Mouse (Mus musculus): ENCODE data around the gene Ccna1. TPM values are rescaled to one million over a fixed set of nuclear protein-coding genes. Genes with fewer than 3 reads are reported as not detected.

Gene Ccna1
- total RNA-seq (2021): 1 to 10 TPM; 2.2 to 3.7 TPM
- long read RNA-seq, experiment 1, partial matches to known transcripts: 0 of 3 reads
- long read RNA-seq, experiment 1, other reads (novel, unspliced or antisense): 3 of 3 reads
- long read RNA-seq, experiment 2, partial matches to known transcripts: 1 of 4 reads
- long read RNA-seq, experiment 2, other reads (novel, unspliced or antisense): 3 of 4 reads

GRCm38 (mm10) chr3:55055038-55055746 lies at the start of gene Ccna1:
Gene Ccna1, minus strand, starts transcription at chr3:55055501.
- peak; percentile 67 to 75 for DNase-seq (ENCODE audit: low spot score in 2 of 2)

GRCm38 (mm10) chr3:55101092-55101491 lies 45.8 kb upstream of the Ccna1 start:
- no peak for DNase-seq (ENCODE audit: low spot score in 2 of 2)

GRCm38 (mm10) chr3:55098990-55099389 lies 43.7 kb upstream of the Ccna1 start:
- no peak for DNase-seq (ENCODE audit: low spot score in 2 of 2)

GRCm38 (mm10) chr3:55098014-55098413 lies 42.7 kb upstream of the Ccna1 start:
- DNase-seq (ENCODE audit: low spot score in 2 of 2): no peak

GRCm38 (mm10) chr3:55097186-55097585 lies 41.9 kb upstream of the Ccna1 start:
- no peak for DNase-seq (ENCODE audit: low spot score in 2 of 2)

DNA sequence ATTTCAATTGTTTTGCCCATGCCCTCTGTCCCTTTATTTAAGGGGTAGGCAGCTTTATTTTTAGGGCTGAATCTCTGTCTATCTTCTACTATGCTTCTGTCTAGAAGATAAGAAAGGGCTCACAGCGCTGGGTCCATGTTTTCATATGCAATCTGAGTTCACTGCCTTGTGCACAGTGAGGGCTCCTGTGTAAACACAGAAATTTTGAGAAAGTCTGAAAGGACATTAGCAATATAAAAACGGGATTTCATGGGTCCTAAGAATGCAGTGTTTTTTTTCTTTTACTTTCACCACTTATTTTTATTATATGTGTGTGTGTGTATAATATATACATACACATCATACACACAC lies 41.3 kb upstream of the Ccna1 start:
- DNase-seq (ENCODE audit: low spot score in 2 of 2): no peak

DNA sequence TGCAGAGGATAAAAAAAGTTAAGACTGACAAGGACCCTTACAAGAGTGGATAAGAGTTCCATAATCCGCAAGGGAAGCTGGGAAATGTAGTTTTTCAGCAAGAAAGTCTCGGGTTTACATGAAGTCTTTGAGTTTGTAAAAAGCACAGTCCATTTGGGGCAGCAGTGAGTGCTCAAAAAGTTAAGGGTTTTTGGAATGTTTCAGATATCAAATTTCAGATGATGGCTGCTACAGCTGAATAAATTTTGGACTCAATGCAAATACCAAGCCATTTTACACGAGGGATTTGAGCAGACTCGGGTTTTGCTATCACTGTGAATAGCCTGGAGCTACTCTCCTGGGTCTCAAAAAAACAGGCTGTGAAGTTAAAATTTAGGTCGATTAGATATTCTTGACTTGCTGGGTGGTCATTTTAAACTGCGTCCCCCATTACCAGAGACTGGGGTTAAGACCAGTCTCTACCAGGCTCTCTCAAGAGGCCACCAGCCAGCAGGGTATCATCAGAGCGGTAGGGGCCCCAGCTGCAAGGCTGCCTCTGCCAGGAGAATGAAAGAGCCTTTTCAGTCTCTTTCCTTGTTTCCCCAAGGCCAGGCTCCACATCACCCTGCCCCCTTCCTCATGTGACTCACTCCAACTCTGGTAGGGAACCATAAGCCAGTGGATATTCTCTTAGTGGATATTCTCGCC lies 40.8 kb upstream of the Ccna1 start:
- DNase-seq (ENCODE audit: low spot score in 2 of 2): peak in 1 of 2 experiments; percentile 69

GRCm38 (mm10) chr3:55093161-55093560 lies 37.9 kb upstream of the Ccna1 start:
- no peak for DNase-seq (ENCODE audit: low spot score in 2 of 2)

GRCm38 (mm10) chr3:55089291-55089690 lies 34.0 kb upstream of the Ccna1 start:
- no peak for DNase-seq (ENCODE audit: low spot score in 2 of 2)

DNA sequence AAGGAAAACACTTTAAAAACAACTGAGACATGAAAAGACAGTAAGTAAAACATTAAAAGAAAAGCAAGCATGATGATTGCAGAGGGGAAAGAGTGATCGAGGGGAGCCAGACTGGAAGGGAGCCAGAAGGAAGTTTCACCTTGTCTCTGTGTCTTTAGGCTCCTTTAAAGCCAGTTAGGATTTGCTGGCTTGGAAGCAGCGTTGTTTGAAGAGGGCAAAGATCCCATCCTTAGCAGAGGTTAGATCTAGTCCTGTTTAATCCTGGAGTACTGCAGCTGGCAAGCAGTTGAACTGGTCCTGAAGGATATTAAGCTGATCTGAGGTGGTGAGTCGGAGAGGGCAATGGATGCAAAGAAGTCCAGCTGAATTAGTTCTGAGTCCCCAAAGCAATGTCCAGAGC lies 33.5 kb upstream of the Ccna1 start:
- no peak for DNase-seq (ENCODE audit: low spot score in 2 of 2)

DNA sequence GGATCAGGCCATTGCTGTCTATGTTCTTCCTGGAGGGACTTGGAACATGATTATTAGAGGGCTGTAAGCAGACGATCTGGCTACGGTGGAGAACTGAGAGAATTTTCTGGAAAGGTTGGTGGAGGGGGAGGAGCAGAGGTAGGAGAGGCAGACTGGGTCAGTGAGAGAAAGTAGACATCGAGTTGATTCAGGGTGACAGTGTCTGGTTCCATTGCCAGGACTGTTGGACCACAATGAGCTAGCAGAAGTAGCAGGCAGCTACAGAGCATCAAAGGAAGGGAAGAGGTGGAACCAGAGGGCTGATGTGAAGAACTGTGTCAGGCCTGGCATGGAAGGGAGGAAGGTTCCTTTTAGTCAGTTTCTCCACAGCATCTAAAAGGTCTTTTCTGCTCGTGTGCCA lies 33.1 kb upstream of the Ccna1 start:
- no peak for DNase-seq (ENCODE audit: low spot score in 2 of 2)

DNA sequence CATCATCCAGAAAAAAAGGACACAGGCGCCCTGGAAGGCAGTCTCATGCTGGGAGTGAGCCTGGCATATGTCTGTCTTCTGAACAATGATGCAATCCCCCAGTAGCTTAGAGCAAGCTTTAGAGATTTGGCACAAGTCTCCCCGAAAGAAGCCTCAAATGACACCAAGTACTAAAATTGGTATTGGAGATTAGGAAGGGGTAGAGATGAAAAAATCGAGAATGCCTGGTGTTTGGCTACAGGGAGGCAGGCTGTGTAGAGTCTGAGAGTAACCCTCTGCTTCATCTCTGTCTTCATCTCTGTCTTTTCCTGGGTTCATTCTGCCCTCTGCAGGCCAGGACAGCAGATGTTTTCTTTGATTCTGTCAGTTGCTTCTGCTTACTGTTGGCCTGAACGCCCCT lies 32.1 kb upstream of the Ccna1 start:
- DNase-seq (ENCODE audit: low spot score in 2 of 2): no peak

GRCm38 (mm10) chr3:55086948-55087347 lies 31.6 kb upstream of the Ccna1 start:
- DNase-seq (ENCODE audit: low spot score in 2 of 2): no peak

- DNase-seq (ENCODE audit: low spot score in 2 of 2): no peak
These were observed 30.4 kb upstream of the Ccna1 start for GRCm38 (mm10) chr3:55085716-55086115.

- DNase-seq (ENCODE audit: low spot score in 2 of 2): no peak
These were observed 29.5 kb upstream of the Ccna1 start for GRCm38 (mm10) chr3:55084781-55085180.

GRCm38 (mm10) chr3:55080055-55080454 lies 24.8 kb upstream of the Ccna1 start:
- DNase-seq (ENCODE audit: low spot score in 2 of 2): peak; percentile 72 to 87

GRCm38 (mm10) chr3:55079619-55080018 lies 24.3 kb upstream of the Ccna1 start:
- DNase-seq (ENCODE audit: low spot score in 2 of 2): no peak

- no peak for DNase-seq (ENCODE audit: low spot score in 2 of 2)
These were observed 22.9 kb upstream of the Ccna1 start for GRCm38 (mm10) chr3:55078233-55078632.

DNA sequence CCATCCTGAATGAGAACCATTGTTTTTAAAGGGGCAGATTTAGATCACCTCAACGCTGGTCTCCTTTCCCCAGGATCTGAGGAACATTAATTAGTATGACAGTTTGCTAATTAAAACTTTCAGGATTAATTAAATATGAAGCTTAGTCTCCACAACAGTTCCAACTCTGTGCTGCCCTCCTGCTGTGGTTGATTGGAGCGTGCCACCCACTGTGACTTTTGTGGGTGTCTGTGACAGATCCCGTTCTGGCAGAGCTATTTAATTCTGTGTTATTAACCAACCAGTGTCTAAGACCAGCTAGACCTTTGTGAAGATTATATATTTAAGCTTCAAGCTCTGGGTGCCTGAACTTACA lies 20.0 kb upstream of the Ccna1 start:
- peak in 1 of 2 experiments; percentile 69 for DNase-seq (ENCODE audit: low spot score in 2 of 2)

- DNase-seq (ENCODE audit: low spot score in 2 of 2): no peak
These were observed 19.4 kb upstream of the Ccna1 start for GRCm38 (mm10) chr3:55074576-55075293.

GRCm38 (mm10) chr3:55067791-55068434 lies 12.6 kb upstream of the Ccna1 start:
- no peak for DNase-seq (ENCODE audit: low spot score in 2 of 2)

- no peak for DNase-seq (ENCODE audit: low spot score in 2 of 2)
These were observed 11.3 kb upstream of the Ccna1 start for GRCm38 (mm10) chr3:55066666-55067023.
